Mouse (Mus musculus) heart, embryonic 12.5 days (tissue): ENCODE measurements around the gene Pla2g4a. TPM values are rescaled to one million over a fixed set of nuclear protein-coding genes. Genes with fewer than 3 reads are reported as not detected.

Experiments
- ATAC-seq: fragments of 200-750 bp; cut with Nextera tagmentation; 2 replicates; pipeline ENCODE4 v1.8.0; 2017; ENCODE audit warnings: moderate TSS enrichment, moderate library complexity; ENCODE audit not compliant: insufficient number of reproducible peaks, low FRiP score
- H3K27ac ChIP-seq: fragments of 300-500 bp; sonication (generic); 2 replicates; pipeline ENCODE4 v1.5.1; 2016; ENCODE audit warnings: mild to moderate bottlenecking, moderate library complexity; ENCODE audit not compliant: poor library complexity, severe bottlenecking
- H3K27me3 ChIP-seq: fragments of 300-500 bp; sonication (generic); replicated peaks from 2 replicates; pipeline ENCODE4 v1.6.1; 2016; ENCODE audit warnings: mild to moderate bottlenecking, moderate library complexity
- H3K36me3 ChIP-seq: fragments of 300-500 bp; sonication (generic); 2 replicates; pipeline ENCODE4 v1.6.1; 2016; ENCODE audit warnings: mild to moderate bottlenecking, moderate library complexity
- H3K4me1 ChIP-seq: fragments of 300-500 bp; sonication (generic); replicated peaks from 2 replicates; pipeline ENCODE4 v1.6.1; 2016; ENCODE audit warnings: mild to moderate bottlenecking
- H3K4me2 ChIP-seq: fragments of 300-500 bp; sonication (generic); 2 replicates; pipeline ENCODE4 v1.6.1; 2016; ENCODE audit warnings: mild to moderate bottlenecking, moderate library complexity
- H3K4me3 ChIP-seq: fragments of 300-500 bp; sonication (generic); 2 replicates; pipeline ENCODE4 v1.5.1; 2016; ENCODE audit warnings: mild to moderate bottlenecking
- H3K9ac ChIP-seq: fragments of 300-500 bp; sonication (generic); 2 replicates; pipeline ENCODE4 v1.6.1; 2016; ENCODE audit warnings: mild to moderate bottlenecking, moderate library complexity
- H3K9me3 ChIP-seq: fragments of 300-500 bp; sonication (generic); replicated peaks from 2 replicates; pipeline ENCODE4 v1.6.1; 2016; ENCODE audit warnings: mild to moderate bottlenecking, moderate library complexity
- WGBS: fragments of 180-500 bp; shearing (Covaris S2); methylation state at CpG from one replicate; pipeline ENCODE4 v1.1.7; 2016; 5-methylcytosine and 5-hydroxymethylcytosine counted together
- polyA plus RNA-seq: library from polyadenylated mRNA; unstranded; fragments of >200 nt; fragmentation: Nextera tagmentation; extraction: Ambion mirVana; gene quantifications from 2 replicates; pipeline ENCODE4 v1.2.1, GENCODE M21; 2016

Pla2g4a gene
- 6.9 and 7.2 TPM in 2 replicates for polyA plus RNA-seq

- H3K27ac ChIP-seq, result peak within 1 kb of the TSS; percentile 75
Measured at GRCm38 (mm10) chr1:149960734-149961424, at the start of gene Pla2g4a. Gene Pla2g4a, minus strand, starts transcription at chr1:149961290.

GRCm38 (mm10) chr1:150010629-150010979, 49.5 kb upstream of the Pla2g4a start:
- Histone ChIP-seq H3K27ac (no peak overlapping the region), H3K4me2 (no peak overlapping the region), H3K27me3 (no peaks in the 10 kb centered on the region), H3K9ac (no peak overlapping the region), H3K36me3 (no peaks in the 10 kb centered on the region), H3K4me3 (no peak overlapping the region), H3K9me3 (no peaks in the 10 kb centered on the region), H3K4me1 (no peaks in the 10 kb centered on the region)
- 57% methylated on average over 4 of the region's 4 CpGs for WGBS
- ATAC-seq, result no peak

More at GRCm38 (mm10) chr1:149960734-149961424, at the start of gene Pla2g4a:
- Histone ChIP-seq H3K4me3 (peak within 1 kb of the TSS; percentile 52), H3K36me3 (no peaks in the 10 kb centered on the region), H3K4me1 (no peaks in the 10 kb centered on the region), H3K4me2 (peak within 1 kb of the TSS; percentile 73), H3K27me3 (no peaks in the 10 kb centered on the region), H3K9ac (peak within 1 kb of the TSS; percentile 58), H3K9me3 (no peaks in the 10 kb centered on the region)
- peak; percentile 82; the same call in 1 of the 2 replicates for ATAC-seq
- WGBS, result 13% methylated on average over 15 of the region's 15 CpGs

GRCm38 (mm10) chr1:150009968-150010628, 49.0 kb upstream of the Pla2g4a start:
- Histone ChIP-seq H3K27me3 (no peaks in the 10 kb centered on the region), H3K9ac (no peak overlapping the region), H3K9me3 (no peaks in the 10 kb centered on the region), H3K4me1 (no peaks in the 10 kb centered on the region), H3K4me2 (no peak overlapping the region), H3K27ac (no peak overlapping the region), H3K36me3 (no peaks in the 10 kb centered on the region), H3K4me3 (no peak overlapping the region)
- WGBS, result 85% methylated on average over 18 of the region's 18 CpGs
- ATAC-seq, result no peak

DNA sequence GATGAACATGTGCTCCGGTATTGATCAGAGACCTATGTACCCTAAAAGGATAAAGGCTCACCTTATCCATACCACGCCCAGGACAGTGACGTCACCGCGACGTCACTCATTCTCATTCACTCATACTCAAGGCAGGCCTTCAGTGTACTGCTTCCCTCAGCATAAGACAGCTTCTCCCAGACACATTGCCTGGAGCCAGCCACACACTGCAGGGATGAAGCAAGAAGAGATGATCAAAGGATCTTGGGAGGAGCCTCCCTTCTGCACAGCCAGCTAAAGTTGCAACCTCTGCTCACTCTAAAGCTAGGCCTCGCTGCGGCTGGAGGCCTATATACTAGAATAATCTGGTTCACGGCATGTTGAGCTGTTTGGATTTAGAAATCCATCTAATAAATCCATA, 48.0 kb upstream of the Pla2g4a start:
- H3K27ac ChIP-seq, result no peak overlapping the region
- WGBS, result 86% methylated on average over 9 of the region's 9 CpGs
- no peaks in the 10 kb centered on the region for H3K36me3 ChIP-seq
- no peaks in the 10 kb centered on the region for H3K27me3 ChIP-seq
- H3K4me2 ChIP-seq, result no peak overlapping the region
- H3K9me3 ChIP-seq, result no peaks in the 10 kb centered on the region
- no peak overlapping the region for H3K9ac ChIP-seq
- ATAC-seq, result no peak
- H3K4me3 ChIP-seq, result no peak overlapping the region
- H3K4me1 ChIP-seq, result no peaks in the 10 kb centered on the region

DNA sequence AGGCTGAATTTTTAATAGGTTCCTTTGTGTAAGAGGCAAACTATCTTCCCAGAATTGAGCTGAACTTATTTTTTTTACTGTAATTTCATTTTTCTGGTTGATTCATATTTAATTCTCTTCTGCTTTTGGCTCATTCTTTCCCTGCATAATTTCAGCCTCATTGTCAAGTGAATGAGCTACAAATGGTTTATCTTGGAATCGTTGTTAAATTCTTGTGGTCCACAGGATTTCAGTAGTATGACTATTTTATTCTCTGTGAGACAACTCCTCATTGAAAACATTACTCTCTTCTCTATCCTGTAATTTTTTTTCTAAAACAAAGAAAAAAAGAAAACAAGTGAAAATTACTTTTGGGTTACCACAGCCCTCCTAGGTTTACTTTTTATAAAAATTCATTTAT, 14.5 kb upstream of the Pla2g4a start:
- H3K36me3 ChIP-seq, result no peaks in the 10 kb centered on the region
- no peak for ATAC-seq
- H3K27me3 ChIP-seq, result no peaks in the 10 kb centered on the region
- H3K9ac ChIP-seq, result no peak overlapping the region
- no peaks in the 10 kb centered on the region for H3K4me1 ChIP-seq
- no peak overlapping the region for H3K4me2 ChIP-seq
- WGBS, result 77% methylated on average over 1 of the region's 1 CpGs
- no peaks in the 10 kb centered on the region for H3K9me3 ChIP-seq
- no peak overlapping the region for H3K27ac ChIP-seq
- no peak overlapping the region for H3K4me3 ChIP-seq

GRCm38 (mm10) chr1:149965826-149966225, 4.7 kb upstream of the Pla2g4a start:
- H3K9me3 ChIP-seq, result no peaks in the 10 kb centered on the region
- no peak overlapping the region for H3K9ac ChIP-seq
- H3K4me1 ChIP-seq, result no peaks in the 10 kb centered on the region
- no peaks in the 10 kb centered on the region for H3K36me3 ChIP-seq
- no peaks in the 10 kb centered on the region for H3K27me3 ChIP-seq
- 66% methylated on average over 1 of the region's 1 CpGs for WGBS
- H3K4me2 ChIP-seq, result no peak overlapping the region
- H3K4me3 ChIP-seq, result no peak overlapping the region
- ATAC-seq, result no peak
- no peak overlapping the region for H3K27ac ChIP-seq

- Histone ChIP-seq H3K9ac (no peak overlapping the region), H3K27me3 (no peaks in the 10 kb centered on the region), H3K4me2 (peak overlapping the region; percentile 73), H3K27ac (no peak overlapping the region), H3K36me3 (no peaks in the 10 kb centered on the region), H3K4me3 (peak overlapping the region; percentile 52), H3K4me1 (no peaks in the 10 kb centered on the region), H3K9me3 (no peaks in the 10 kb centered on the region)
- 62% methylated on average over 9 of the region's 9 CpGs for WGBS
- no peak for ATAC-seq
Measured at GRCm38 (mm10) chr1:149961425-149962303, 574 bp upstream of the Pla2g4a start.

GRCm38 (mm10) chr1:149960251-149960650, 839 bp downstream of the Pla2g4a start:
- H3K4me1 ChIP-seq, result no peaks in the 10 kb centered on the region
- H3K4me3 ChIP-seq, result peak overlapping the region; percentile 52
- ATAC-seq, result no peak
- H3K9ac ChIP-seq, result no peak overlapping the region
- H3K9me3 ChIP-seq, result no peaks in the 10 kb centered on the region
- no peaks in the 10 kb centered on the region for H3K27me3 ChIP-seq
- 88% methylated on average over 4 of the region's 4 CpGs for WGBS
- no peak overlapping the region for H3K27ac ChIP-seq
- H3K4me2 ChIP-seq, result peak overlapping the region; percentile 73
- H3K36me3 ChIP-seq, result no peaks in the 10 kb centered on the region

DNA sequence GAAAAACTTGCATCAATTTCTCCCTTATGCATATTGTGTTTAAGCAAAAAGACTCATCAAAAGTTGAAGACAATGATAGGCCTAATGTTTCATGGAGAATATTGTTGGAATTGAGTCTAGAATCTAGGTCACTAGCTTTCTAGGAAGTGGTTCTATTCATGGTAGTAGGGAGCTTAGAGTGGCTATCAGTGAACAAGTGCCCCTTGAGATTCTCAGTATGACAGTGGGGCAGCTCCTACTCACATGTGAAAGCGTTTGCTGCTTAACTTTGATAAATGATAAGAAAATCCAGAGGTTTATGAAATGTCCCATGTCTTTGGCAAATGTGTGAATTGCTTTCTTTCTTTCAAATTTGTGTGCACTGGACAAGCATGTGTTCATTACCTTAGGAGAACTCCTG, 2.0 kb downstream of the Pla2g4a start:
- H3K27me3 ChIP-seq, result no peaks in the 10 kb centered on the region
- H3K9me3 ChIP-seq, result no peaks in the 10 kb centered on the region
- no peak overlapping the region for H3K4me3 ChIP-seq
- WGBS, result 23% methylated on average over 1 of the region's 1 CpGs
- H3K4me1 ChIP-seq, result no peaks in the 10 kb centered on the region
- no peak overlapping the region for H3K4me2 ChIP-seq
- H3K36me3 ChIP-seq, result no peaks in the 10 kb centered on the region
- no peak overlapping the region for H3K9ac ChIP-seq
- no peak overlapping the region for H3K27ac ChIP-seq
- no peak for ATAC-seq

GRCm38 (mm10) chr1:149955482-149955881, 5.6 kb downstream of the Pla2g4a start:
- Histone ChIP-seq H3K4me3 (no peak overlapping the region), H3K9me3 (no peaks in the 10 kb centered on the region), H3K27me3 (no peaks in the 10 kb centered on the region), H3K27ac (no peak overlapping the region), H3K36me3 (no peaks in the 10 kb centered on the region), H3K4me1 (no peaks in the 10 kb centered on the region), H3K4me2 (no peak overlapping the region), H3K9ac (no peak overlapping the region)
- WGBS, result 43% methylated on average over 4 of the region's 4 CpGs
- no peak for ATAC-seq

DNA sequence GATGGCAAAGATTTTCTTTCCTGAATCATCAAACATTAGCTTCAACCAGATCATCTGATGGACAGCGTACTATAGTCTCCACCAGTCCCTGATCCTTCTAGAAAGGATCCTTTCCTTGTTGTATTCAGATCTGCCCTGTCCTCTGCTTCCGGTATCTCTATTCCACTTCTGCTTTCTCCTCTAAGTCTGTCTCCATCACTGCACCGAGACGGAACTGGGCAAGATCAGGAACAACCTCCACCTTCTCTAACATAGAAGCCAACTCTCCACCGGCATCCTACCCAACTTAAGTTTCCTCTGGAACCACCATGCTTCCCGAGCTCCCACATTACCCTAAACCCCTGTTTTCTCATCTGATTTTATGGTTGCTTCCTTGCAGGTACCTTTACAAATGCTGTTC, 7.1 kb downstream of the Pla2g4a start:
- H3K36me3 ChIP-seq, result no peaks in the 10 kb centered on the region
- H3K9me3 ChIP-seq, result no peaks in the 10 kb centered on the region
- no peak overlapping the region for H3K9ac ChIP-seq
- H3K27me3 ChIP-seq, result no peaks in the 10 kb centered on the region
- 82% methylated on average over 6 of the region's 6 CpGs for WGBS
- ATAC-seq, result no peak
- H3K4me3 ChIP-seq, result no peak overlapping the region
- H3K4me1 ChIP-seq, result no peaks in the 10 kb centered on the region
- no peak overlapping the region for H3K4me2 ChIP-seq
- no peak overlapping the region for H3K27ac ChIP-seq
